Mouse (Mus musculus): ENCODE results near the gene Nbeal2.

DNA sequence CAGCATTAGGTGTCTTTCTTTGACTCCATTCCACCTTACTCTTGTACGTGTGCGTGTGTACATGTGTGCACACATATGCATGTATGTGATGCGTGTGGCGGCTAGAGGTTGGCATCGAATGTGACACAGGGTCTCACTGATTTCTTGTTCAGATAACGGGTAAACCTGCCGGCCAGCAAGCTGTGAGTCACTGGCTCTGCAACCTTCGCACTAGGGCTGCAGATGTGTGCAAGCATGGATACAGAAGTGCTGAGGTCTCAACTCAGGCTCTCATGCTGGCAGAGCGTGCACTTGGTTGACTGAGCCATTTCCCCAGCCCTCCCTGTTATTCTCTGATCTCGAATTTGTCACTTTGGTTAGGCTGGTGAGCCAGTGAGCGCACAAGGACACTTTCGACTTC is 5.6 kb upstream of the Nbeal2 start:
- no peak for TF ChIP-seq CTCF (IDR thresholded peaks at IDR 0.05; ENCODE audit: extremely low read depth, insufficient read depth, insufficient read length, insufficient replicate concordance)
- no peak for TF ChIP-seq POLR2A (IDR thresholded peaks at IDR 0.05; ENCODE audit: low read depth, low read length)
